Mouse (Mus musculus) left cerebral cortex, postnatal 36 days (tissue): ENCODE results near the gene Gstz1. TPM values are rescaled to one million over a fixed set of nuclear protein-coding genes. Genes with fewer than 3 reads are reported as not detected.

Experiments used
- total RNA-seq, 2 experiments: library from RNA; stranded (reverse); gene quantifications; 2 replicates each; pipeline ENCODE4 v1.2.3; 2021

The Gstz1 gene
- total RNA-seq, 2 experiments from 2014 or later, result 47.8 to 49.5 TPM

Other genes starting within 250 kb of the Gstz1 start
- gene Cipc, start 200.1 kb upstream of the Gstz1 start, total RNA-seq, result 10 to 100 TPM; 82.2 to 93.0 TPM
- 10 to 100 TPM; 51.6 to 58.0 TPM for gene Zdhhc22, start 156.7 kb upstream of the Gstz1 start, total RNA-seq
- 10 to 100 TPM; 37.7 to 40.2 TPM for gene Tmem63c, start 125.8 kb upstream of the Gstz1 start, total RNA-seq
- 1 to 10 TPM; 6.6 to 7.7 TPM for gene Ngb, start 44.6 kb upstream of the Gstz1 start, total RNA-seq
- 10 to 100 TPM; 16.2 to 18.8 TPM for gene Pomt2, start 803 bp downstream of the Gstz1 start, total RNA-seq
- 1 to 10 TPM; 4.1 to 4.8 TPM for gene Samd15, start 52.6 kb downstream of the Gstz1 start, total RNA-seq
- 10 to 100 TPM; 28.0 to 29.1 TPM for gene Tmed8, start 53.3 kb downstream of the Gstz1 start, total RNA-seq
- 1 to 10 TPM in 1 of 2 experiments, under 1 TPM in 1; 0.84 to 1.8 TPM for gene Noxred1, start 91.6 kb downstream of the Gstz1 start, total RNA-seq
- gene Vipas39, start 119.1 kb downstream of the Gstz1 start, total RNA-seq, result 10 to 100 TPM; 52.1 to 58.6 TPM
- 100 to 1,000 TPM; 173 to 174 TPM for gene Ahsa1, start 119.3 kb downstream of the Gstz1 start, total RNA-seq
- gene Ism2, start 152.5 kb downstream of the Gstz1 start, total RNA-seq, result under 1 TPM in 1 of 2 experiments, not detected in 1; 0.32 TPM
- gene Sptlc2, start 241.2 kb downstream of the Gstz1 start, total RNA-seq, result 10 to 100 TPM; 33.7 to 34.1 TPM